Mouse (Mus musculus): ENCODE results near the gene Wfikkn2.

Wfikkn2 gene

DNA sequence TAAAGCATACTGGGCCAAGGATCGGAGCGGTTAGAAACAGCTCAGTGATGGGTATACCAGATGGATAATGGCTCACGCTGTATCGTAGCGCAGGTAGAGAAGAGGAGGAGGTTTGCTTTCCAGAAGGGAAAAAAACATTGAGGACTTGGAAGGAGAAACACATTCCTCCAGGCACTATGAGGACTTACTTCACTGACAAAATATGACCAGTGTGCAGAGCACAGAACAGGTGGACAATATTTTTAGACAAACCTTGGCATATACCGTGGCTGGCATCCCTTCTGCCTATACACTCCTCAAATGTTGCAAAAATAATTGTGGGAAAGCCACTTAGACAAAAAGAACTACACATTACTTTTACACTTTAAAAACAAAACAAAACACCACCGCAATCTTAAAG lies 24.5 kb downstream of the Wfikkn2 start:
- no peak for DNase-seq

DNA sequence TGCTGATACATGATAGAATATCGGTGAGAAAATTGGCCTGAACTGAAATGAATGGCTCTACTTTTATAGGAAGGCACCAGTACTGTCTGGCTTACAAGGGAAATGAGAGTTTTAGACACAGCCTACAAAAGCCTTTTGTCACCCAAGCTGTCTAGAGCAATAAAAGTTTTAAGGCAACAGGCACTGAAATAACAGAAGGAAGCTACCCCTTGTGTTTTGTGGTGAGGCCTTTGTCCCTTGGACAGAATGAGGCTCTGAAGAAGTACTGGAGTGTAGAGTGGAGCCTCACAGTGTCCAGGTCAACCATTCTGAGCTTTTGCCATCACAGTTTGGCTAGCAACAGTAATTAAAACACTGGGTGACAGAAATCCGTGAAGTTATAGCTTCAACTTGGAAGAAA lies 29.6 kb downstream of the Wfikkn2 start:
- DNase-seq, result peak in 1 of 2 experiments; percentile 27

DNA sequence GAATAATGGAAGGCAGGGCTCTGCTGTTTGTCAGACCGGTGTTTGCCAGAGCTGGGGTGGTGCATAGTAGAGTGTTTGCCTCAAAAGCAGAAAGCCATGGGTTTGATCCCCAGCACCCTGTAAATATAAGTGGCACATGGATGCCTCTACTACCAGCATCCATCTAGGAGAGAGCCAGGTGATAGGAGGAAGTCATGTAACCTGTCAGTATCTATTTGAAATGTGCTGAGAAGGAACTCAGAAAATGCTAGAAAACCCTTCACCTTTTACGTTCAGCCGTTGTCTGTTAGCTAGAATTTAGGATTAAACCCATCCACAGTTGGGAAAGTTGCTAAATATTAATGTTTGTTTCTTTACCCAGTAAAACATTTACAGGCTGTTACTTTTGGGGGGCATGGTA lies 30.2 kb downstream of the Wfikkn2 start:
- DNase-seq, result no peak

DNA sequence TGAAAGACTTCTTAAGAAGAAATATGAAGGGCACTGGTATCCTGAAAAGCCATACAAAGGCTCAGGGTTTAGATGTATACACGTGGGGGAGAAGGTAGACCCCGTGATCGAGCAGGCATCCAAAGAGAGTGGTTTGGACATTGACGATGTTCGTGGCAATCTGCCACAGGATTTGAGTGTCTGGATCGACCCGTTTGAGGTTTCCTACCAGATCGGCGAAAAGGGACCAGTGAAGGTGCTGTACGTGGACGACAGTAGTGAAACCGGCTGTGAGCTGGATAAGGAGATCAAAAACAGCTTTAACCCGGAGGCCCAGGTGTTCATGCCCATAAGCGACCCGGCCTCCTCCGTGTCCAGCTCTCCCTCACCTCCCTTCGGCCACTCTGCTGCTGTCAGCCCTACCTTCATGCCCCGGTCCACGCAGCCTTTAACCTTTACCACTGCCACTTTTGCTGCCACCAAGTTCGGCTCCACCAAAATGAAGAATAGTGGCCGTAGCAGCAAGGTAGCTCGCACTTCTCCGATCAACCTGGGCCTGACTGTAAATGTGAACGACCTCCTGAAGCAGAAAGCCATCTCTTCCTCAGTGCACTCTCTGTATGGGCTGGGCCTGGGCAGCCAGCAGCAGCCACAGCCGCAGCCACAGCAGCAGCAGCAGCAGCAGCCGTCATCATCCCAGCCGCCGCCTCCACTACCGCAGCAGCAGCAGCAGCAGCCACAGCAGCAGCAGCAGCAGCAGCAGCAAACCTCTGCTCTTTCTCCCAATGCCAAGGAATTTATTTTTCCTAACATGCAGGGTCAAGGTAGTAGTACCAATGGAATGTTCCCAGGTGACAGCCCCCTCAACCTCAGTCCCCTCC lies 31.8 kb downstream of the Wfikkn2 start:
- DNase-seq, result peak in 1 of 2 experiments; percentile 55

DNA sequence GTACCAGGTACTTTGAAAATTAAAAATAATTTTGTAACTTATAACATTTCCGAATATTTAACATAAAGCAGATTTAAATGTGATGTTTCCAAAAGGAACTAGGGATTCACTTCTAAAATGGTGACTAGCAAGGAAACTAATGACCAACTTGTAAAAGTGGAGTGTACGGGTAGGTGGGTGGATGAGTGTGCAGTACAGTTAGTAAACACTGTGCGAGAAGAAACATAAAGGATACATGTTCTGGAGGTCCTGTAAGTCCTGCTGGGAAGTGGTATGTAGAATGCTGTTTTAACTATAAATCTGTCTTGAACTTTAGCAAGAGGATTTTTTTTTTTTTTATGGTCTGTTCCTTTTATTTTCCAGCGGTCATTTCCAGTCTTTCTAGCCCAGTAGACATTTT lies 32.8 kb downstream of the Wfikkn2 start:
- no peak for DNase-seq

DNA sequence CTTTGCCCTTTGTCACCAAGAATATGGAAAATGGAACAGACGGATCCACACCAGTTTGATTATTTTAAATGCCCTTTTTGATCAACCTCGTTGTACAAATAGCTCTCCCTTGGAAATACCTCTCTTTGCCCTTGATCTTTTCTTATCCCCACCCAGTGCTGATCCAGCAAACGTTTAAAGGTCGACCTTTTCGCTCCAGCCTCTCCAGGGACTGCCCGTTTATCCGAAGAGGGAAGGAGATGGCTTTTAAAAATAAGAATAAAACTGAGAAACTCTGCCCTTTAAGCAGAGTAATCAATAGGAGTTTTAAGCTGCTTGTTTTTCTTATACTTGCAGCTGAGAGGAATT lies 33.3 kb downstream of the Wfikkn2 start:
- DNase-seq, result peak; percentile 32 to 39

DNA sequence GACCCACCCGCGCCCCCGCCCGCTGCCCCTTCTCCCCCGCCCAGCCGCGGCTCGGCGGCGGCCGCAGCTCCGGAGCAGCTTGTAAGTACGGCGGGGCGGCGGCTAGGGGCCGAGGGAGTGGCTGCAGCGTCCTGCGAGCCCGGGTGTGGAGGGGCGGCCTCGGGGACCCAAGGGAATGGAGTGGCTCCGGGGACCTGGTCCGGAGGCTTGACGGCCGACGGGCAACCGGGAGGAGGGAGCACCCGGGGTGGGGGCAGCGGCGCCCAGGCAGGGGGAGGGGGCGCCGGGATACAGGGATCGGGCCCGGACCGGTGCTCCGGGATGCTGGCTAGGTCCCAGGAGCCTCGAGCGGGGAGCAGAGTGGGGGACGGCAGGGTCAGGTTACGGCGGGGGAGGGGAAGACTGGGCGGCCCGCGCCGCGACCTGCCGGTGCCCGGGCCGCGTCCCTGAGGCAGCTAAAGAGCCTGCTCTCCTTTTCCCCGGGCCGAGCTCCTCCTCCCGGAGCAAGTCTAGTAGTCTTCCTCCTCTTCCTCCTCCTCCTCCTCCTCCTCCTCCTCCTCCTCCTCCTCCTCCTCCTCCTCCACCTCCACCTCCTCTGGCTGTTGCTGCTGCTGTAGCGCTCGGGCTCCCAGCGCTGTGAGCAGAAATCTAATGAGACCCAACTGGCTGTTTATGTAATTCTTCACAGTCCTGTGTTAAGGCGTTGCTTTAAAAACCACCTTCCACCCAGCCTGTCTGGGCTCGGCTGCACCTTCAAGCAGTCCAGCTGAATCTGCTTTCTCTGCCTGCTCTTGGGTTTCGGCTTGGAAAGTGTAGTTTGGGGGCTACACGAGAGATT lies 33.9 kb downstream of the Wfikkn2 start:
- peak; percentile 76 to 85 for DNase-seq

DNA sequence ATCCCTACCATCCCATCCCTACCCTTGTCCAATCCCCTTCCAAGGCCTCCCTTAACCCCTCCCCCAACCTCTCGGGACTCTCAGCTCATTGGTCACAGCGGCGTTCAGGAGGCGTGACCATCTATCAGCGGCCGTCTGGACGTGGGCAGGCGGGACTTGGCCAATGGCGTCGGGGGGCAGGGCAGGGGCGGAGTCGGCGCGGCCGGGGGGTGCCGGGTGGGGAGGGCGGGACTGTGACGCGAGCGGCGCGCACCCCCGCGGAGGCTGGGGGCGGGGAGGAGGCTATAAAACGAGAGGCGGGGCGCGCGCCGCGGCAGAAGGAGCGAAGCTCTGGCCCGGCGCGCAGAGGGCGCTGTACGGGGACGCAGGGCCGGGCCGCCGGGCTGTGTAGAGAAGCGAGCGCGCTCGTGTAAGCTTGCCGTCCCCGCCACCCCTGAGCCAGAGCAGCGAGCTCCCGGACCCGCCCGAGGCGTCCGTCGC lies 34.6 kb downstream of the Wfikkn2 start, which contains the start of gene Tob1:
Tob1 (plus strand) TSS at position 331 of the 480 bp plus-strand sequence.
- peak; percentile 97 to 99 for DNase-seq

DNA sequence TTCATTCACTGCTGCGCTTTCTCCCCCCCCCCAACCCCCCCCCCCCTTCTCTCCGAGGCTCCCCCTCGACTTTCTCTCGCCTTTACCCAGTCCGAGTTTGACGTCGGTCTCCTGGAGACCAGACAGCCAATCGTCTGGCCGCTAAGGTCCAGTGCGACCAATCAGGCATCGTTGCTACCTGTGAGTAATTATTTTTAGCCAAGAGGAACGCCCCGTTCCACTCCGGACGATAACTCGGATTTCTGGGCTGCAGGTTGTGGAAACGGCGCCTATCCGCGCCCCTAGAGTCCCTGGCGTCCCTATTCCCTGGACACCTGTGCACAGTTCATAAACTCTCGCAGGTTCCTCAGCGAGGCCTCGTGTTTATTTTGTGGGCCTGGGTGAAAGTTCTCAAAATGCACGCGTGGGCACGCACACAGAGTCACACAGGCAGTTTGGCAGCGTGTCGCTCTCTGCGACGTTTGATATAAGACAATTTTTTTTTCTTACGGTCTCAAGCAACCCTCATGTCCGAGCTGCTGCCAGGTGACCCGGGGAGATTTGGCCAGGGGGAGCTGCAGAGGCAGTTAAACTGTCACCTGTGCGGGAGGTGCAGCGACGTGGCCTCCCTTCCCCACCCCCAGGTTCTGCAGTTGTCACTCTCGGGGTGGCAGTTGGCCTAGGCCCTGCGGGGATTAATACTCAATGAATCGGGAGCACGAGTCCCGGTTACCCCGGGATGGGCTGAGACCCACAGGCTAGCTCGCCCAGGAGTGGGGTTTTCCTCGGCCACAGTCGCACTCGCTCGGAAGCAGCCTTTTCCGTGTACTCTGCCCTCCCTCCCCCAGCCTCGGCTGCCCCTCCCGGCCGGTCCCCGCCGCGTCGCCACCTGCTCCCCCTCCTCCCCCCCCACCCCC lies 35.4 kb downstream of the Wfikkn2 start:
- DNase-seq, result peak; percentile 93 to 98

DNA sequence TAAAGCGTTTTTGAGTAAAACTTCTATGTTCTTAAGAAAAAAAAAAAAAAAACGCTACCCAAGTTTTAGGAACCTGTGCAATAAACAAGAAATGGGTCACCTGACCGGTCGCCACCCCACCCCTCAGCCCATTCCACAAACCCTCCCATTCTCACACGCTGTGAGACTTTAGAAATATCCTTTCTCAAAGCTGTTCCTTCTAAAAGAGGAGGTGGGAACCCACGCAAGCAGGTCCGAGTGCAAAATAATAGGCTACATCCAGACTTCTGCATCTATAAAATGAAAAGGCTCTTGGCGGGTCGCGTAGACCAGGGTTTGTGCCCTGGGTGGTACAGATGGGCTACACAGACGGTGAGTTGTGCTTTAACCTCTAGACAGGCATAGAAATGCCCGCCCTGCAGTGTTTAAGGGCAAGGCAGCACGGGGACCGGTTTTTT lies 36.1 kb downstream of the Wfikkn2 start:
- peak in 1 of 2 experiments; percentile 48 for DNase-seq

DNA sequence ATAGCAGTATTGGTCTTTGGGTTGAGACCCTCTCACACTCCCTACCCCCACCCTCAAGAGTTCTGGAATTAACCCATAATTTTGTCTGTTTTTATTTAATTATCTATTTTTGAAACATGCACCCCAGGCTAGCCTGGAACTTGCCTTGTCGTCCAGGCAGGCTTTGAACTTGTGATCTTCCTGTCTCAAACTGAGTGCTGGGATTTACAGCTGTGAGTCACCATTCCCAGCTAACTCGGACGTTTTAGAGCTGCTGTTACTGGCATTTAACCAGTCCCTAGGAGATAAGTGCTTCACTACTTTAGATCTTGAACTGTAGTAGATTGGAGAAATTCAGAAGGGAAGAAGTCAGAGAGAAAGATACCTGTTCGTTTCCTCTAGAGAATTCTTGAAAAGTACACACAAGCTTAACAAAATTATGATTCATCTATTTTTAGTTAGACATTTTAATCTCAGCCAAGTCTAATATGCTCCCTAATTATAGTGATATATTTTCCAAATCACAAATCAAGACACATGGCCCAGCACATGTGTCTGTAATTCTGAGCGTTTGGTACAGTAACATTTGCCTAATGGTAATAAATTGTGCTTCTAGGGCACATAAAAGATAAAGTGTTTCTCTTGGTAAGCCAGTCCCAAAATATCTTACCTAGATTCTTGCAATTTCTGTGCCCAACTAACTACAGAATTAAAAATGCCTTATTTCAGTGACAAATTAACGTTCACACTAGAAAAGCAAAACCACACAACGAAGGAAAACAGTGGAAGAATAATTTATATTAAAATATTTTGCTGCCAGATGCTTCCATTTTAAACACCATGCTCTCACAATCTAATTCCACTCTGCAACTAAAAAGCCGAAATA lies 36.8 kb downstream of the Wfikkn2 start:
- no peak for DNase-seq

DNA sequence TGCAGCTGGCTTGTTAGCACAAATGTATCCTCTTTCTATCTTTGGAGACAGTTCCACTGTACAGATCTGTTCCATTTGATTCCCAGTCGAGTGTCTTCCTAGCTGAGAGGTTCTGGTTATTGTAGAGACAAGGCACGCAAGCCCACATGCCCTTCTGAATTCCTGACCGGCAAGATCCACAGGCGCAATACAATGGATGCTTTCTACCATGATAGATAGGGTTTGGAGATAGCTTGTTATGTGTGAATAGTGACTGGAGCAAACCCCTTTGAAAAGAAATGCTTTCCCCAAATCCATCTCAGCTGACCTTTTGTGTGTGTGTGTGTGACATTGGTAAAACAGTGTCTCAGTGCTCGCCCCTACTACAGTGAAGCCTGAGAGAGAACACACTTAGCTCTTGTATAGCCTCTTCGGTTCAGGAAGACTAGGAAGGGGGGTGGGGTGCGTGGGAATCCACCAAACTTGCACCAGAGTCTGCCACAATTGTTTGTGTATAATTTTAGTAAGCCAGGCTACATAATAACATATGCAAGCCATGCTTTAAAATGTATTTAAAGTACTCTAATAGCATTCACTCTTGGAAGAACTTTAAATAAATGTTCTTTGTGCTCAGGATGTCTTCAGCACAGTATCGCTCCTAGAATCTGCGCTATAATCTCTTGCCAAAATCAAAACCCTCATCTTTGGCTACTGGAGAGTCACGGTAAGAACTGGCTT lies 39.2 kb downstream of the Wfikkn2 start:
- DNase-seq, result no peak

DNA sequence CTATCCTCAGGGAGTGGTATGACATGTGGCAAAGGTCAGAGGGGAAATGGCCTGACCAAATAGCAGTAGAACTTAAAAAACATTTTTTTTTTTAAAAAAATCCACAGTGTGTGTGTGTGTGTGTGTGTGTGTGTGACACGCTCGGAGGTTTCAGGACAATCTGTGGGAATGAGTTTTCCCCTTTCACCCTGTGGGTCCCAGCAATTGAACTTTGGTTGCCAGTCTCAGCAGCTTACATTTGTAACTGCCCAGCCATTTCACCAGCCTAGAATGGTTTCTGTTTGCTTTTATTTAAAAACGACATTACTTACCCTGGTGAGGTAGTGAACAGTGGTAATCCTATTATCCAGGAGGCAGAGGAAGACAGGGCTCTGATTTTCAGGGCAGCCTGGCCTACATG lies 42.7 kb downstream of the Wfikkn2 start:
- no peak for DNase-seq

DNA sequence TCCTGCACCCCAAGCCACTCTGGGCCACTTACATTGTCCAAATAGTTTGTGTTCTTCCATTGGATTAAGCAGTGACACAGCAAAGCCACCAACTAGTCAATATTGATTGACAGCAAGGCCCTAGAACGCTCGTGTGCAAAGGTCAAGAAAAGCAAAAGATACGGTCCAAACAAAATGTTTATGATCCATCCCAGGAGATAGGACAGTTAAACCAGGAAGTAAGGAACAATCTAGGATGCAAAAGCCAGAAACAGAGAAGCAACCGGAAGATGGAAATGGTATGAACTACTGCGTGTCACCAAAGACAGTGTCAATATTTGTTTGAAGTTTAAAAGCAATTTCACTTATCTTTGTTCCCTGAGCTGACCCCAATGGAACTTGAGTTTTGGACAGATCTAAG lies 43.7 kb downstream of the Wfikkn2 start:
- DNase-seq, result no peak

DNA sequence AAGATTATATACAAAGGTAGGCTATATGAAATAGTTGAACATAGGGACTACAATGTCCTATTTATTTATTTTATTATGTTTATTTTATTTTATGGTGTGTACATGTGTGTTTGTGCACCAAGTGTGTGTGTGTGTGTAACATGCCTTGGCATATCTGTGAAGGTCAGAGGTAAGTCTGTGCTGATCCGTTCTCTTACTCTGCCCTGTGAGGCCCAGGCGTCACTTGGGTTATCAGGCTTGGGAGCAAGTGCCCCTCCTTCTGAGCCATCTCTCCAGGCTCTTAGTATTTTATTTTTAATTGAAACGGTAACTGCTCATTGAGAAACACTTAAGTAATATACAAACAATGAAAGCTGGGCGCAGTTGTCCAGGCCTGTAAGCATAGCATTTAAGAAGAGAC lies 45.4 kb downstream of the Wfikkn2 start:
- no peak for DNase-seq

DNA sequence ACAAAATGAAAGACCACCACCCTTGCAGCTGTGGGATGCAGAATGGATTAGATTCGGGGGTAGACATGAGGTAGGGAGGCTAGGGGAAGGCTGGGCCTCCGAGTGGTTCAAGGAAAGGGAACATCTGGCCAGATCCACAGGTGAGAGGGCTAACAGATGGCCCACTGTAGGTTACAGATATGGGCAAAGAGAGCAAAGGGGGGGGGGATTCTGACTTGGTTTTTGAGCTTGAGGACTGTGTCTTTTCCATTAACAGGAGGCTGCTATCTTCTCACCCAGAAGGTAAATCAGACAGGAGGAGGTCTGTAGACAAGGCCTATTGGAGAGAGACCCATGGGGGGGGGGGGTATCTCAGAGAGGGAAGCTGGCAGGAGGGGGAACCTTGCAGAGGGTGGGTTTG lies 46.0 kb downstream of the Wfikkn2 start:
- no peak for DNase-seq

DNA sequence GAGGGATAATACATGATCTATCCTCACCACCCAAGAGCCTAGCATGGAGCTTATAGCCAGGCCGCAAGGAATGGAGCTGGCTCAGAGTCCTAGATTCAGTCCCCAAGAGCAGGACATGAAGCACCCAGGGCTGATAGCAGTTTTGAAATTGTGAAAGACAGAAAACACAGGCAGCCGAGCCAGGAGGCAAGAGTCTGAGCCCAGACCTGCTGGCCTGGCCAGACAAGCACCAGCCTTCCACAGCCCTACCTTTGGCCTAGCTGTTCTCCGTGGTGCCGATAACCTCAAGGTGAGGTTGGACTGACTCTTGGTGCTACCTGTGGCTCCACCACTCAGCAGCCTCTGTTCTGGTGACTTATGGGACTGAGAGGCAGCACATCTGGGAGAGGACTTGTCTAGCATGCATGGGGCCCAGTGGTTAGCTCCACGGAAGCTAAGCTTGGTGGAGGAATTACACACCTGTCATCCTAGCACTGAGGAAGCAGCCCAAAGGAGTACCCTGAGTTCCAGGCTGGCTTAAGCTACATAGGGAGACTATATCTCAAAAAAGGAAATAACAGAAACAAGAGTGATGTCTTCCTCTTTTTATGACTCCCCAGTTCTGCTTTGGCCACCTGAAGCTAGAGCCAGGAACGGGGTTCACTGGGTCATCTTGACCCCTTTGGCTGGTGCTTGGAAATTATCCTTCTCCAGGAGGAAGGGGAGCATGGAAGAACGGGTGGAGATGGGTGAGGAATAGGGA lies 47.2 kb downstream of the Wfikkn2 start:
- no peak for DNase-seq

DNA sequence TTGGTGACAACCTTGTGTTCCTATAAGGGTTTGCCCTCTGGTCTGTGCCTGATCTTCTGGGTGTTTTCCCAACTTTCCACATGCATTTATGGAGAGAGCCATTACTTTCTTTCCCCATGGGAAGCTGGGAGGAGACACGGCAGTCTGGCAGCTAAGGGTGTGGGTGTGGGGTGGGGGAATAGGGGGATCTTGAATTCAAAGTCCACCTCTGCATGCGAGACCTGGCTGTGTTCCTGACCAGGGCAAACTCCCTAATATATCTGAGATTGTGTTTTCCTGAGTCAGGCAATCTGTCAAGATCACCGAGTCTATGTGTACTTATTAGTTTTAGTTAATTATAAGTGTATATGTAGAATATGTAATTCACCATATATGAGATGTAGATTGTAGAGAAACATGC lies 49.5 kb downstream of the Wfikkn2 start:
- DNase-seq, result peak; percentile 61 to 67

DNA sequence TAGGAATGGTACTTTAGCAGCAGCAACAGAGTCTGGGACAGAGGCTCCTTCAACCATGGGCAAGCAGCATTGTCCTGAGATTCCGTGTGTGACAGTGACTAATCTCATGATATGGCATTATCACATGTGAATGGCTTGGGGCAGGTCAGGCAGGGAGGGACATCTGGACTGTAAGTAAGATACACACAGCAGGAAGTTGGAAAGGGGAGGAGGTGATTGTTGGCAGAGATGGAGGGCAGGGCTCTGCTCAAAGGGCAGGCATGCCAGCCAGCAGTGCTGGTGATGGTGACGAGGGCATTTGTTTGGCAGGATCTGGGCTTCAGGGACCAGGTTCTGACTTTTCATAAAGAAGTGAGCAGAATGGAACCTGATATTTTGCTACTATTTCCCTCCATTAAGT lies 52.7 kb downstream of the Wfikkn2 start:
- DNase-seq, result peak; percentile 26 to 28

DNA sequence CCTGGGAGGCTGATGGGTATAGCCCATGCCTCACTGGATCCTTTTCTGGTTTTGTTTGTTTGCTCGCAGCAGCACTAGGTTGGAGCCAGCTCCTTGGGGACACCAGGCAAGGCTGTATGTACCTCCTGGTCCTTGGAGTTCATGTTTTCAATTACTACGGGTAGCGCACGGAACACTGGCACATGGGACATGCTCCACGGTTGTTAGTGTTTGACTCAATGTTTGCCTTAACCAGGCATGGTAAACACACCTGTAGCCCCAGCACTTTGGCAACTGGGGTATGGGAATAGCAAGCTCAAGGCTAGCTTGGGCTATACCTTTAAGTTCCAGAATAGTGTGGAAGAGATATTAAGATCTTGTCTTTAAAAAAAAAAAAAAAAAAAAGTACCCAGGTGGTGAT lies 55.1 kb downstream of the Wfikkn2 start:
- no peak for DNase-seq

Measured in kidney, postnatal 36 days (tissue).